Mouse (Mus musculus) heart, adult 2 months (tissue): Measurements from ENCODE around the gene Fubp1.

Experiments used
- CTCF ChIP-seq: fragments of 200-600 bp; IDR thresholded peaks from 2 replicates; pipeline ENCODE4 v1.8.1; 2022; ENCODE audit warnings: antibody characterized with exemption, mild to moderate bottlenecking, moderate library complexity
- EP300 ChIP-seq: fragments of 200-500 bp; IDR thresholded peaks from 2 replicates; pipeline ENCODE4 v1.6.1; 2011; ENCODE audit warnings: low read depth, low read length, control low read depth; ENCODE audit not compliant: insufficient read depth
- POLR2A ChIP-seq: fragments of 200-500 bp; IDR thresholded peaks from 2 replicates; pipeline ENCODE4 v1.6.1; 2011; ENCODE audit warnings: mild to moderate bottlenecking, low read depth, low read length, control low read depth; ENCODE audit not compliant: insufficient read depth

DNA sequence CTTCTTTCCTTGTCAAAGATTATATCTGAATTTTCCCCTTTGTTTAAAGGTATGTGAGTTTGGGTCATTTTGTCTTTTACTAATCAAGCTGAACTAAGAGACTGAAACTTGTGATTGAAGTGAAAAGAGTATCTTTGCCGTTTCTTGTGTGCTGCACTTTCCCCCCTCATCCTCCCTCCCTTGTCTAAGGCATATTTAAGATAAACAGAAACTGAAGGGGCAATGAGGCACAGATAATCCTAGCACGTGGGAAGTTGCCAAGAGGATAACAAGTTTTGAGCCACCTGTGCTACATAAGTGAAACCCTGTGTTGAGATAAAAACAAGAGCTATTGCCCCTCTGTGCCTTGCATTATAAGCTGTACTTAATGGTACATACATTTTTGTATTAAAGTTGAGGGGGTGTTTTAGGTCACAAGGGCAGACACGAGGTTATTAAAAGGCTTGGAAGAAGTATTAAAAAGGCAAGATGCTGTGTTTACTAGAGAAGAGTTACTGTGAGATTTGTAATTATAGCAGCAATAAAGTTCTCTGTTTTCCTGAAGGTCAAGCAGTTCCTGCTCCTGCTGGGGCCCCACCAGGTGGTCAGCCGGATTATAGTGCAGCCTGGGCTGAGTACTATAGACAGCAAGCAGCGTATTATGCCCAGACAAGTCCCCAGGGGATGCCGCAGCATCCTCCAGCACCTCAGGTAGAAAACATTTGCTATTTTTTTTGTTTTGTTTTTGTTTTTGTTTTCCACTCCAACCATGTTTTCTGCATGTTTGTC lies 21.3 kb downstream of the Fubp1 start:
- TF ChIP-seq POLR2A (no peak), CTCF (0 out of 2 replicates have a peak, but pooled peaks have one; percentile 10), EP300 (no peak)
